Mouse (Mus musculus) bone marrow macrophage, adult 2 months (primary cell): ENCODE data around the gene Maea. TPM values are rescaled to one million over a fixed set of nuclear protein-coding genes. Genes with fewer than 3 reads are reported as not detected.

Source experiments
- H3K27ac ChIP-seq: 2 replicates; pipeline ENCODE4 v1.5.1; 2012; ENCODE audit warnings: low read depth, low read length; ENCODE audit not compliant: insufficient read depth
- H3K4me1 ChIP-seq: 2 replicates; pipeline ENCODE4 v1.6.1; 2012; ENCODE audit warnings: low read length; ENCODE audit not compliant: control insufficient read depth, insufficient read depth
- H3K4me3 ChIP-seq: 2 replicates; pipeline ENCODE4 v1.5.1; 2012; ENCODE audit warnings: mild to moderate bottlenecking, low read length, moderate library complexity; ENCODE audit not compliant: insufficient read depth
- CTCF ChIP-seq: IDR thresholded peaks from 2 replicates; pipeline ENCODE4 v1.5.1; 2012; ENCODE audit warnings: low read depth, mild to moderate bottlenecking, low read length, moderate library complexity
- POLR2A ChIP-seq: IDR thresholded peaks from 2 replicates; pipeline ENCODE4 v1.6.1; 2012; ENCODE audit warnings: mild to moderate bottlenecking, low read depth, low read length, borderline replicate concordance
- polyA plus RNA-seq: library from polyadenylated mRNA; stranded (reverse); fragments of >200 nt; gene quantifications from 2 replicates; pipeline ENCODE4 v1.2.4, GENCODE M21; 2012; ENCODE audit not compliant: missing spikeins, insufficient read depth, insufficient read length

The Maea gene
- polyA plus RNA-seq, 1 experiment = 72.7 TPM

- Histone ChIP-seq H3K27ac (no peak overlapping the region), H3K4me3 (no peak overlapping the region), H3K4me1 (peaks cover 2% of the 10 kb centered on the region; the same call in 1 of the 2 replicates)
- TF ChIP-seq POLR2A (no peak), CTCF (no peak)
Observed at GRCm38 (mm10) chr5:33387550-33387949, 52.2 kb downstream of the Maea start.

GRCm38 (mm10) chr5:33393803-33394202, 58.5 kb downstream of the Maea start:
- TF ChIP-seq POLR2A (no peak), CTCF (peak; percentile 96)
- Histone ChIP-seq H3K4me3 (no peak overlapping the region), H3K27ac (no peak overlapping the region), H3K4me1 (no peaks in the 10 kb centered on the region)

GRCm38 (mm10) chr5:33395693-33396092, 60.4 kb downstream of the Maea start:
- Histone ChIP-seq H3K4me3 (no peak overlapping the region), H3K27ac (no peak overlapping the region), H3K4me1 (no peaks in the 10 kb centered on the region)
- no peak for TF ChIP-seq POLR2A
- no peak for TF ChIP-seq CTCF

- Histone ChIP-seq H3K4me3 (no peak overlapping the region), H3K4me1 (no peaks in the 10 kb centered on the region), H3K27ac (no peak overlapping the region)
- TF ChIP-seq CTCF (no peak), POLR2A (no peak)
Observed at GRCm38 (mm10) chr5:33396828-33397227, 61.5 kb downstream of the Maea start.

GRCm38 (mm10) chr5:33400819-33401218, 65.5 kb downstream of the Maea start:
- H3K4me3 ChIP-seq = no peak overlapping the region
- no peaks in the 10 kb centered on the region for H3K4me1 ChIP-seq
- no peak for TF ChIP-seq CTCF
- no peak overlapping the region for H3K27ac ChIP-seq

GRCm38 (mm10) chr5:33420313-33420712, 85.0 kb downstream of the Maea start:
- no peak overlapping the region for H3K4me3 ChIP-seq
- H3K4me1 ChIP-seq = no peaks in the 10 kb centered on the region
- TF ChIP-seq CTCF = no peak
- TF ChIP-seq POLR2A = no peak
- no peak overlapping the region for H3K27ac ChIP-seq

Other genes with a start within 250 kb of the Maea start
- gene Slc5a1, start 231.3 kb upstream of the Maea start, polyA plus RNA-seq = not detected in 2 replicates
- not detected in 2 replicates for gene Spon2, start 117.1 kb upstream of the Maea start, polyA plus RNA-seq
- gene Ctbp1, start 60.5 kb upstream of the Maea start, polyA plus RNA-seq = 97.8 and 104 TPM in 2 replicates
- gene Uvssa, start 43.0 kb downstream of the Maea start, polyA plus RNA-seq = 13.0 and 15.9 TPM in 2 replicates
- not detected in 2 replicates for gene Nkx1-1, start 98.5 kb downstream of the Maea start, polyA plus RNA-seq